Mouse (Mus musculus) forebrain, embryonic 10.5 days (tissue): Measurements from ENCODE around the gene Hps4. TPM values are rescaled to one million over a fixed set of nuclear protein-coding genes. Genes with fewer than 3 reads are reported as not detected.
"Not testable (repeated sequence)": the region's sequence is repeated elsewhere in the genome, so short reads cannot be mapped to it uniquely, and the experiment has no call there.

Experiments
- DNase-seq: peaks from one replicate; pipeline ENCODE4 v3.0.0-alpha.2; 2017; ENCODE audit warnings: low spot score; ENCODE audit errors: extremely low spot score
- H3K27ac ChIP-seq: fragments of 300-500 bp; sonication (generic); 2 replicates; pipeline ENCODE4 v1.5.1; 2016; ENCODE audit warnings: mild to moderate bottlenecking
- H3K27me3 ChIP-seq: fragments of 300-500 bp; sonication (generic); 2 replicates; pipeline ENCODE4 v1.6.1; 2016; ENCODE audit warnings: mild to moderate bottlenecking; ENCODE audit not compliant: poor library complexity, severe bottlenecking
- H3K36me3 ChIP-seq: fragments of 300-500 bp; sonication (generic); replicated peaks from 2 replicates; pipeline ENCODE4 v1.6.1; 2016; ENCODE audit warnings: mild to moderate bottlenecking, moderate library complexity
- H3K4me1 ChIP-seq: fragments of 300-500 bp; sonication (generic); 2 replicates; pipeline ENCODE4 v1.6.1; 2016
- H3K4me3 ChIP-seq: fragments of 300-500 bp; sonication (generic); 2 replicates; pipeline ENCODE4 v1.5.1; 2016; ENCODE audit warnings: mild to moderate bottlenecking, moderate library complexity
- H3K9me3 ChIP-seq: fragments of 300-500 bp; sonication (generic); 2 replicates; pipeline ENCODE4 v1.6.1; 2016; ENCODE audit warnings: mild to moderate bottlenecking, moderate library complexity
- WGBS: fragments of 180-500 bp; shearing (Covaris S2); methylation state at CpG from one replicate; pipeline ENCODE4 v1.1.7; 2016; 5-methylcytosine and 5-hydroxymethylcytosine counted together
- polyA plus RNA-seq: library from polyadenylated mRNA; unstranded; fragments of >200 nt; fragmentation: Nextera tagmentation; extraction: Ambion mirVana; gene quantifications from 2 replicates; pipeline ENCODE4 v1.2.1, GENCODE M21; 2016

Hps4 gene
- polyA plus RNA-seq, 1 experiment from 2014 or later, result 33.6 TPM

DNA sequence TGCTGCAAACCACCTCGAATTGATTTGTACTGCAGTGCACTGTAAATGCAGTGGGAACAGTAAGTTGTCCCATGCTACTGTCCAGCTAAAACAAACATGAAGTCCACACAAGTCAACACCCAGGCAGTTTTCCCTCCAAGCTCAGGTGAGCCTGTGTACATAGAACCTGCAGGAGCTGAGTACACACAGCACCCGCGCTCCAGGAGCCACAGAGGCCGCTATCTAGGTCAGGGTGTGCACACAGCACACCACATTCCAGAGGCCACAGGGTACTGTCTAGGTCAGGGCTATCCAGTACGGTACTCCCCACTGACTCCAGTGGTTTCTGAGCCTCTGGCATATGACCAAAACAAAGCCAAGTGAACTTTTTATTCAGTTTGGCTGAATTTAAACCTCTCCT, 40.6 kb upstream of the Hps4 start:
- H3K4me1 ChIP-seq, result peaks cover 7% of the 10 kb centered on the region
- 91% methylated on average over 5 of the region's 5 CpGs for WGBS
- DNase-seq, result no peak

GRCm38 (mm10) chr5:112305842-112306241, 37.0 kb upstream of the Hps4 start:
- no peak for DNase-seq
- no peak overlapping the region for H3K4me3 ChIP-seq
- no peak overlapping the region for H3K27ac ChIP-seq
- H3K36me3 ChIP-seq, result peaks cover 49% of the 10 kb centered on the region
- no peaks in the 10 kb centered on the region for H3K4me1 ChIP-seq
- H3K9me3 ChIP-seq, result no peaks in the 10 kb centered on the region
- H3K27me3 ChIP-seq, result no peaks in the 10 kb centered on the region
- 72% methylated on average over 5 of the region's 5 CpGs for WGBS

More for the DNA sequence above, 40.6 kb upstream of the Hps4 start:
- peaks cover 13% of the 10 kb centered on the region for H3K36me3 ChIP-seq
- H3K4me3 ChIP-seq, result no peak overlapping the region
- H3K27ac ChIP-seq, result no peak overlapping the region
- no peaks in the 10 kb centered on the region for H3K27me3 ChIP-seq
- H3K9me3 ChIP-seq, result no peaks in the 10 kb centered on the region

GRCm38 (mm10) chr5:112313222-112313885, 29.5 kb upstream of the Hps4 start:
- Histone ChIP-seq H3K4me3 (no peak overlapping the region), H3K36me3 (peaks cover 77% of the 10 kb centered on the region), H3K27me3 (no peaks in the 10 kb centered on the region), H3K4me1 (peaks cover 9% of the 10 kb centered on the region), H3K27ac (peak overlapping the region; percentile 35; the same call in 1 of the 2 replicates), H3K9me3 (no peaks in the 10 kb centered on the region)
- DNase-seq, result no peak
- WGBS, result 69% methylated on average over 11 of the region's 11 CpGs

DNA sequence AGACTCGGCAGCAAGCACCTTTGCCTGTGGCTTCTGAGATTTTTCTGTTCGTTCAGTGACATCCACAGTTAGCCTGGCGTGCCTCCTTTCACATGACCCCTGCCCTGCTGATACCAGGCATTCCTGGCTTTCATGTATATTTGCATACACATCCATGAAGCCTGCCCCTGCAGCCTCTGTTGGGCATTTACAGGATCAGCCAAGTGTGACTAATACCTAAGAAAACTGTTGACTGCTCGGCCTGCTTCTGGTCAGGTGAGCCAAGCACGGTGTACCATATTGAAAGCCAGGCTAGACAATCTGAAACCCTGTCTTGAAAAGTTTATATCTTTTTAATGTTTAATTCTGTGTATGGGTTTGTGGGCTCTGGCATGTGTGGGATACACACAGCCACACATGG, 26.4 kb upstream of the Hps4 start:
- Histone ChIP-seq H3K9me3 (no peaks in the 10 kb centered on the region), H3K27ac (no peak overlapping the region), H3K36me3 (peaks cover 46% of the 10 kb centered on the region), H3K27me3 (no peaks in the 10 kb centered on the region), H3K4me1 (peaks cover 9% of the 10 kb centered on the region), H3K4me3 (no peak overlapping the region)
- DNase-seq, result no peak
- WGBS, result 81% methylated on average over 5 of the region's 5 CpGs

GRCm38 (mm10) chr5:112317328-112317727, 25.6 kb upstream of the Hps4 start:
- no peaks in the 10 kb centered on the region for H3K27me3 ChIP-seq
- H3K9me3 ChIP-seq, result no peaks in the 10 kb centered on the region
- H3K4me3 ChIP-seq, result no peak overlapping the region
- peaks cover 37% of the 10 kb centered on the region for H3K36me3 ChIP-seq
- no peak for DNase-seq
- peaks cover 9% of the 10 kb centered on the region for H3K4me1 ChIP-seq
- H3K27ac ChIP-seq, result no peak overlapping the region
- WGBS, result 70% methylated on average over 5 of the region's 5 CpGs

DNA sequence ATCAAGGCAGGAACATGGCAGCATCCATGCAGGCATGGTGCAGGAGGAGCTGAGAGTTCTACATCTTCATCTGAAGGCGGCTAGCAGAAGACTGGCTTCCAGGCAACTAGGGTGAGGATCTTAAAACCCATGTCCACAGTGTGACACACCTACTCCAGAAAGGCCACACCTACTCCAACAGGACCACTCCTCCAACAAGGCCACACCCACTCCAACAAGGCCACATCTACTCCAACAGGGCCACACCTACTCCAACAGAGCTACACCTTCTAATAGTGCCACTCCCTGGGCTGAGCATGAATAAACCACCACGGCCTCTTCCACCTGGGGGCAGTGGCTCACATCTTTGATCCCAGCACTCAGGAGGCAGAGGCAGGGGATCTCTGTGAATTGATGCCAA, 23.5 kb upstream of the Hps4 start:
- not testable (repeated sequence) for H3K4me1 ChIP-seq, H3K27ac ChIP-seq, H3K4me3 ChIP-seq, H3K27me3 ChIP-seq, H3K9me3 ChIP-seq, DNase-seq
- peaks cover 17% of the 10 kb centered on the region for H3K36me3 ChIP-seq
- WGBS, result 64% methylated on average over 2 of the region's 2 CpGs

- no peak overlapping the region for H3K27ac ChIP-seq
- no peak for DNase-seq
- WGBS, result 84% methylated on average over 5 of the region's 5 CpGs
- H3K36me3 ChIP-seq, result peaks cover 8% of the 10 kb centered on the region; the same call in 1 of the 2 replicates
- H3K4me1 ChIP-seq, result peaks cover 8% of the 10 kb centered on the region
- no peak overlapping the region for H3K4me3 ChIP-seq
- H3K9me3 ChIP-seq, result no peaks in the 10 kb centered on the region
- no peaks in the 10 kb centered on the region for H3K27me3 ChIP-seq
Observed at GRCm38 (mm10) chr5:112320379-112320778, 22.5 kb upstream of the Hps4 start.

DNA sequence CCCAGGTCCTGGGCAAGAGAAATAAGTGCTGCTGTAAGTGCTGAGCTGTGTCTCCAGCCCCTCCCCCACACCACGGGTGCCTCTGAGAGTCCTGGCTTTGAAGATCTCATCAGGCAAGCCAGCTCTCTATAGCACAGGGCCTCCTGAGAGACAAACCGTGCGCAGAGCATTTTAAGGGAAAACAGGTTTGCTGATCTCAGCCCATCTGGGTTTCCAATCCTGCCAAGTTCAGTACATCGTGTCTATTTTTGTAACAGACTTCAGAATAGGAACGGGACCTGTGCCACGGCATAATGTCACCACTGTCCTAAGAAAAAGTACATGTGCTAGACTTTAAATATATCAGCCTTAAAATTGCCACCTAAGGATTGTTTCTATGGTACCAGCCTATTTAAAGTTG, 21.9 kb upstream of the Hps4 start:
- Histone ChIP-seq H3K4me1 (peaks cover 13% of the 10 kb centered on the region), H3K27ac (no peak overlapping the region), H3K9me3 (no peaks in the 10 kb centered on the region), H3K27me3 (no peaks in the 10 kb centered on the region), H3K36me3 (0 out of 2 replicates have a peak, but pooled peaks cover 2% of the 10 kb centered on the region), H3K4me3 (no peak overlapping the region)
- WGBS, result 82% methylated on average over 6 of the region's 6 CpGs
- no peak for DNase-seq

DNA sequence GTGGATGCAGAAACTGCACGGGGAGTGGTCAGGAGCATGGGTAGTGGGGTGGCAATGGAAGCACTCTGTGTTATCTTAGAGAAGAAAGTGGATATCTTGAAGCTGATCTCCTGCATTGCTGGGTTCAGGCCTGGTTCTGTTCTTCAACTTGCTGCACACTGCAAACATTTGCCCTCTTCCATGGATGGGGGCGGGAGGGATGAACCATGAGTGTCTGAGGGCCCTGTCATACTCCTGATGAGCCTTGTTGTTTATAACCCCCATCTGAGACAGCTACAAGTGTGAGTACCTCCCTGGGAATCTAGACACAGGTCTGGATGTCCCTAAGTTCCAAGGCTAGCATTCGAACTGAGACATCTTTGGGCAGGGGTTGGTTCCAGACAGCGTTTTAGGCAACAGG, 21.5 kb upstream of the Hps4 start:
- WGBS, result 90% methylated on average over 4 of the region's 4 CpGs
- no peak overlapping the region for H3K27ac ChIP-seq

GRCm38 (mm10) chr5:112323246-112323645, 19.6 kb upstream of the Hps4 start:
- DNase-seq, result no peak
- Histone ChIP-seq H3K4me1 (peaks cover 32% of the 10 kb centered on the region), H3K4me3 (no peak overlapping the region), H3K27ac (no peak overlapping the region), H3K27me3 (no peaks in the 10 kb centered on the region), H3K36me3 (peaks cover 7% of the 10 kb centered on the region), H3K9me3 (no peaks in the 10 kb centered on the region)
- 89% methylated on average over 6 of the region's 6 CpGs for WGBS

More for the DNA sequence above, 21.5 kb upstream of the Hps4 start:
- no peaks in the 10 kb centered on the region for H3K27me3 ChIP-seq
- no peak overlapping the region for H3K4me3 ChIP-seq
- H3K4me1 ChIP-seq, result peaks cover 14% of the 10 kb centered on the region
- DNase-seq, result no peak
- no peaks in the 10 kb centered on the region for H3K36me3 ChIP-seq
- H3K9me3 ChIP-seq, result no peaks in the 10 kb centered on the region

DNA sequence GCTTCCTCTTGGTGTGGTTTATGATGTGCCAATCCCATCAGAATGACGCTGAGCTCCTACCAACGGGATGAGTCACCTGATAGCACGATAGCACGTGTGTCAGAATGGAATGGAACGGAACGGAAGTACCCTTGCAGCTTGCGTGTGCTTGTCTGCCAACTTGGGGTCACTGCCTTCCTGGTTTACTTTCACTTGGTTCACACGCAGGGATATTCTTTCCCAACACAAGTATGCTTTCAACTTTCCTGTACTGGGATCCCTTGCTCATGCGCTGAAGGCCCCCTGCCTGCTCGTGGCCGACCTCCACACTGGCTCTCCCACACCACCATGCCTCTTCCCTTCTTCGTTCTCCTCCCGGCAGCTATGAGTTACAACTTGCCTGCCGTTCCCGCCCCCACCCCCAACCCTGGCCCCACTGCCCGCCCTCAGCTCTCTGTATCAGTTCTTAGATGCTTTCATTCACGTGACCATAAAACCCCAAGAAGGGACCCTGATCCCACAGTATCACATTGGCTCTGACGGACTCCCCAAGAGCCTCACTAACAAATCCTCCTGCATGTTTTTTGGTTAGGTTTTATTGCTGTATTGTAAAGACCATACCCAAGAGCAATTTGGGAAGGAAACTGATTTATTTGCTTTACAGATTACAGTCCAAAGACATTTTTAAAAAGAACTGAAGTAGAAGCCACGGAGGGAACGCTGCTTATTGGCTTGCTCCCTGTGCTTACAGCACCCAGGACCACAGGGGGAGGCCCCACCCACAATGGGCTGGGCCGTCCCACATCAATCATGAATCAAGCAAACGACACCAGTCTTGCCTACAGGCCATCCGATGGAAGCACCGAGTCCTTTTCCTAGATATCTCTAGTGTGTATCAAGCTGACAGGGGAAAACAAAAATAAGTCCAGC, 18.0 kb upstream of the Hps4 start:
- no peak for DNase-seq
- Histone ChIP-seq H3K36me3 (peaks cover 23% of the 10 kb centered on the region), H3K9me3 (no peaks in the 10 kb centered on the region), H3K4me3 (peak overlapping the region; percentile 83), H3K27ac (peak overlapping the region; percentile 83), H3K27me3 (no peaks in the 10 kb centered on the region), H3K4me1 (peaks cover 32% of the 10 kb centered on the region)
- 41% methylated on average over 24 of the region's 24 CpGs for WGBS

GRCm38 (mm10) chr5:112325546-112326445, 17.1 kb upstream of the Hps4 start, which contains the start of gene Tfip11:
Tfip11 (plus strand) TSS chr5:112326358.
- H3K4me3 ChIP-seq, result peak within 1 kb of the TSS; percentile 83
- DNase-seq, result peak; percentile 94
- H3K27me3 ChIP-seq, result no peaks in the 10 kb centered on the region
- 7% methylated on average over 48 of the region's 48 CpGs for WGBS
- peaks cover 32% of the 10 kb centered on the region for H3K4me1 ChIP-seq
- no peaks in the 10 kb centered on the region for H3K9me3 ChIP-seq
- peaks cover 32% of the 10 kb centered on the region for H3K36me3 ChIP-seq
- peak within 1 kb of the TSS; percentile 83 for H3K27ac ChIP-seq
